Mouse (Mus musculus) lung, adult 2 months (tissue): ENCODE measurements around the gene Olfm2.

Source experiments
- CTCF ChIP-seq: fragments of 200-500 bp; IDR thresholded peaks from 2 replicates; pipeline ENCODE4 v1.5.1; 2011; ENCODE audit warnings: mild to moderate bottlenecking, low read length, control low read depth; ENCODE audit not compliant: insufficient read depth
- POLR2A ChIP-seq: fragments of 200-500 bp; IDR thresholded peaks from 2 replicates; pipeline ENCODE4 v1.6.1; 2011; ENCODE audit warnings: low read depth, mild to moderate bottlenecking, control low read depth, low read length, borderline replicate concordance; ENCODE audit errors: extremely low read depth

DNA sequence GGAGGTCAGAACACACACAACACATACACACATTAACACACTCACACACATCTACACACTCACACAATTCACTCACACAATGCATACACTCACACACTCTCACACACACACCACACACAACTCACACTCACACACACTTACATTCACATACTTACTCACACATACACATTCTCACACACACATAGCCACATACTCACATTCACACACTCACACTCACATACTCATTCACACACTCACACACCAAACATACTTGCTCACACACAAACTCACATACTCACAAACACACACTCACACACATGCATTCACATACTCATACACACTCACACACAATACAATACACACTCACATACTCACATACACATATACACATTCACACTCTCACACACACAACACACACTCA, 40.7 kb downstream of the Olfm2 start:
- TF ChIP-seq POLR2A (no peak), CTCF (no peak)
